Mouse (Mus musculus): ENCODE measurements at regions not wholly inside any gene's neighbourhood (a gene's known extent, or its start where the extent isn't known, plus 50 kb on each side); places are given as distances from the start of the nearest gene placed in this dataset.

GRCm38 (mm10) chr3:149625066-149625465 is 634.7 kb upstream of the Adgrl2 start:
- no peak for ATAC-seq (ENCODE audit: insufficient read depth)
- Histone ChIP-seq H3K4me2 (no peak overlapping the region), H3K9me3 (replicated peaks) (no peaks in the 10 kb centered on the region), H3K4me3 (replicated peaks) (no peak overlapping the region), H3K27me3 (no peaks in the 10 kb centered on the region), H3K36me3 (replicated peaks) (no peaks in the 10 kb centered on the region), H3K9ac (no peak overlapping the region), H3K4me1 (replicated peaks) (no peaks in the 10 kb centered on the region), H3K27ac (replicated peaks) (no peak overlapping the region)
- WGBS (ENCODE audit: insufficient replicate concordance) = 50% methylated on average over 3 of the region's 3 CpGs

DNA sequence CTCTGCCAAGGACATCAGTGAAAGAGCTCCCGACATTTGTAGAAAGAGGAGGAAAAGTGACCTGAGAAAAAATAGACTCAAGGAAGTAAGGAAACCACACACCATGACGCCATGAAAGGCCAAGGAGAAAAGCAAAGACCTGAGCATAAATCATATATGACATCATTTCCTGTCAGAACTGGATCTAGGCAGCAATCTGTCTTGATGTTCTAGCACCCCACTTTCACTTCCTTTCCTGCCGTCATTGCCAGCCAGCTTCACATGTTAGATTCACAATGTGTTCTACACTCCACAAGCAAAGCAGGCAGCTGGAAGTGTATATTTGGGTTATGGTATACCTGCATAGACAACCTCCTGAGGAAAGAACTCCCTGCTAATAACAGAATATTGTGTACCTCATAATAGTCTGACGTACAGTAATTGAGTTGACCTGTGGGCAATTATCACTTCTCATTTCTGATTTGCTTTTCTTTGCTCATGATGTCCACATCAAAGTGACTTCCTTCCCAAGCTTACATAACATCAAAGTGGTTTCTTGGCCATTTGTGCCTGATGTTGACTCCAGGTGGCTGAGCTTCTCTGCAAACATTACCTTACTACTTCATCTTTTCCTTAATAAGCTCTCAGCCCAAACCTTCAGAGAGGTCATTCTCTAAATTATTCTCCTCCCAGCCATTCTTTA is 633.6 kb upstream of the Adgrl2 start:
- H3K9ac ChIP-seq = no peak overlapping the region
- WGBS (ENCODE audit: insufficient replicate concordance) = 25% methylated on average over 4 of the region's 4 CpGs
- no peaks in the 10 kb centered on the region for H3K9me3 ChIP-seq (replicated peaks)
- no peaks in the 10 kb centered on the region for H3K36me3 ChIP-seq (replicated peaks)
- no peak overlapping the region for H3K4me3 ChIP-seq (replicated peaks)
- no peaks in the 10 kb centered on the region for H3K27me3 ChIP-seq
- H3K4me1 ChIP-seq (replicated peaks) = no peaks in the 10 kb centered on the region
- H3K4me2 ChIP-seq = no peak overlapping the region
- ATAC-seq (ENCODE audit: insufficient read depth) = no peak
- H3K27ac ChIP-seq (replicated peaks) = no peak overlapping the region

GRCm38 (mm10) chr3:149603865-149604264 is 613.5 kb upstream of the Adgrl2 start:
- Histone ChIP-seq H3K4me1 (replicated peaks) (no peaks in the 10 kb centered on the region), H3K36me3 (replicated peaks) (no peaks in the 10 kb centered on the region), H3K27me3 (no peaks in the 10 kb centered on the region), H3K9ac (no peak overlapping the region), H3K4me3 (replicated peaks) (no peak overlapping the region), H3K4me2 (no peak overlapping the region), H3K9me3 (replicated peaks) (no peaks in the 10 kb centered on the region), H3K27ac (replicated peaks) (no peak overlapping the region)
- no peak for ATAC-seq (ENCODE audit: insufficient read depth)
- WGBS (ENCODE audit: insufficient replicate concordance) = 62% methylated on average over 5 of the region's 5 CpGs

DNA sequence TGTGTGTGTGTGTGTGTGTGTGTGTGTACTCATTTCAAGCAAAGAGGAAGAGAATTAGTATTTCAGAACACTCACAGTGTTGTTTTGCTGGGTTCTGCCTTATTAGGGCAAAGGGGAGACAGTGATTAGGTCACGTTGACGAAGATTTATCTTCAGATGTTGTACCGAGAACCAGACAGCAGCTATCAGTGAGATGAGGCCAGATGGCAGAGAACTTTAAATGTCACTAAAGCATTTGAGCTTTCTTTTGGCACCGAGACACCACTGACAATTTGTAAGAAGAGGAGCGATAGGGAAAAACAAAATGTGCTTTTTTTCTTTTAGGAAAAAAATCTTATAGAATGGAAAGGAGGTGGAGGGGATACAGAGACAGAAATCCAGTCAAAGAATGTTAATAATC is 610.9 kb upstream of the Adgrl2 start:
- Histone ChIP-seq H3K4me1 (replicated peaks) (no peaks in the 10 kb centered on the region), H3K4me3 (replicated peaks) (no peak overlapping the region), H3K27ac (replicated peaks) (no peak overlapping the region), H3K9me3 (replicated peaks) (no peaks in the 10 kb centered on the region), H3K27me3 (no peaks in the 10 kb centered on the region), H3K4me2 (no peak overlapping the region), H3K9ac (no peak overlapping the region), H3K36me3 (replicated peaks) (no peaks in the 10 kb centered on the region)
- WGBS (ENCODE audit: insufficient replicate concordance) = 60% methylated on average over 5 of the region's 5 CpGs
- no peak for ATAC-seq (ENCODE audit: insufficient read depth)

- no peak overlapping the region for H3K27ac ChIP-seq (replicated peaks)
- ATAC-seq (ENCODE audit: insufficient read depth) = no peak
Observed at GRCm38 (mm10) chr3:149594470-149594869, 604.1 kb upstream of the Adgrl2 start.

GRCm38 (mm10) chr3:149585769-149586168 is 595.4 kb upstream of the Adgrl2 start:
- WGBS (ENCODE audit: insufficient replicate concordance) = 41% methylated on average over 2 of the region's 2 CpGs
- no peak overlapping the region for H3K4me3 ChIP-seq (replicated peaks)
- no peak overlapping the region for H3K4me2 ChIP-seq
- H3K4me1 ChIP-seq (replicated peaks) = no peaks in the 10 kb centered on the region
- no peaks in the 10 kb centered on the region for H3K9me3 ChIP-seq (replicated peaks)
- H3K27me3 ChIP-seq = no peaks in the 10 kb centered on the region
- no peaks in the 10 kb centered on the region for H3K36me3 ChIP-seq (replicated peaks)
- H3K9ac ChIP-seq = no peak overlapping the region
- no peak for ATAC-seq (ENCODE audit: insufficient read depth)
- no peak overlapping the region for H3K27ac ChIP-seq (replicated peaks)

More at GRCm38 (mm10) chr3:149594470-149594869, 604.1 kb upstream of the Adgrl2 start:
- Histone ChIP-seq H3K9ac (no peak overlapping the region), H3K27me3 (no peaks in the 10 kb centered on the region), H3K4me1 (replicated peaks) (no peaks in the 10 kb centered on the region), H3K36me3 (replicated peaks) (no peaks in the 10 kb centered on the region), H3K9me3 (replicated peaks) (no peaks in the 10 kb centered on the region), H3K4me2 (no peak overlapping the region), H3K4me3 (replicated peaks) (no peak overlapping the region)
- 46% methylated on average over 4 of the region's 4 CpGs for WGBS (ENCODE audit: insufficient replicate concordance)

DNA sequence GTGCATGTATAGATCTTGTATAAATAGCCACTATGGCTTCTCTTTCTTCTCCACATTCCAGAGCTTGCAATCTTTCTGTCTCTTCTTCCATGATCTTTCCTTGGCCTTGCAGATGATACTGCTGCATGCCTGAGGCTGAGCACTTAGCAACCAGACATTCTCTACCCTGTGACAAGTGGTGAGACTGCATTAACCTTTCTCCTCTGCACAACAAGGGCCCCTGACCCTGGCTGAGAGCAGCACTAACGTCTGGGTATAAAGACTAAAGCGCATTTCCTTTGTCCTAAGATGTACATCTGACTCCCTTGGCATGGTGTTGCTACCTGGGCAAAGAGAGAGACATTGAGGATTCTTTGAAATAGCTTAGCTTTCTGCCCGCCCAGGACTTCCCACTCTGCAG is 590.8 kb upstream of the Adgrl2 start:
- no peak for ATAC-seq (ENCODE audit: insufficient read depth)
- 63% methylated on average over 3 of the region's 3 CpGs for WGBS (ENCODE audit: insufficient replicate concordance)

GRCm38 (mm10) chr3:149575678-149576077 is 585.3 kb upstream of the Adgrl2 start:
- no peaks in the 10 kb centered on the region for H3K36me3 ChIP-seq (replicated peaks)
- 63% methylated on average over 3 of the region's 3 CpGs for WGBS (ENCODE audit: insufficient replicate concordance)
- no peaks in the 10 kb centered on the region for H3K27me3 ChIP-seq
- no peak overlapping the region for H3K9ac ChIP-seq
- H3K4me2 ChIP-seq = no peak overlapping the region
- H3K9me3 ChIP-seq (replicated peaks) = no peaks in the 10 kb centered on the region
- no peak overlapping the region for H3K27ac ChIP-seq (replicated peaks)
- H3K4me3 ChIP-seq (replicated peaks) = no peak overlapping the region
- no peaks in the 10 kb centered on the region for H3K4me1 ChIP-seq (replicated peaks)
- ATAC-seq (ENCODE audit: insufficient read depth) = no peak

More for the DNA sequence above, 590.8 kb upstream of the Adgrl2 start:
- H3K4me1 ChIP-seq (replicated peaks) = no peaks in the 10 kb centered on the region
- no peak overlapping the region for H3K27ac ChIP-seq (replicated peaks)
- no peaks in the 10 kb centered on the region for H3K27me3 ChIP-seq
- no peak overlapping the region for H3K9ac ChIP-seq
- no peaks in the 10 kb centered on the region for H3K9me3 ChIP-seq (replicated peaks)
- no peak overlapping the region for H3K4me2 ChIP-seq
- no peak overlapping the region for H3K4me3 ChIP-seq (replicated peaks)
- H3K36me3 ChIP-seq (replicated peaks) = no peaks in the 10 kb centered on the region

- WGBS (ENCODE audit: insufficient replicate concordance) = 52% methylated on average over 6 of the region's 6 CpGs
- H3K9me3 ChIP-seq (replicated peaks) = no peaks in the 10 kb centered on the region
- no peak overlapping the region for H3K9ac ChIP-seq
- no peaks in the 10 kb centered on the region for H3K27me3 ChIP-seq
- no peak overlapping the region for H3K27ac ChIP-seq (replicated peaks)
- no peak for ATAC-seq (ENCODE audit: insufficient read depth)
- no peaks in the 10 kb centered on the region for H3K4me1 ChIP-seq (replicated peaks)
- H3K4me2 ChIP-seq = no peak overlapping the region
- H3K4me3 ChIP-seq (replicated peaks) = no peak overlapping the region
- H3K36me3 ChIP-seq (replicated peaks) = no peaks in the 10 kb centered on the region
Observed at GRCm38 (mm10) chr3:149566853-149567252, 576.5 kb upstream of the Adgrl2 start.

GRCm38 (mm10) chr3:149550231-149550951 is 560.0 kb upstream of the Adgrl2 start:
- no peak for ATAC-seq (ENCODE audit: insufficient read depth)
- 65% methylated on average over 9 of the region's 9 CpGs for whole genome bisulfite sequencing (ENCODE audit: insufficient replicate concordance)
- H3K4me2 ChIP-seq = no peak overlapping the region

DNA sequence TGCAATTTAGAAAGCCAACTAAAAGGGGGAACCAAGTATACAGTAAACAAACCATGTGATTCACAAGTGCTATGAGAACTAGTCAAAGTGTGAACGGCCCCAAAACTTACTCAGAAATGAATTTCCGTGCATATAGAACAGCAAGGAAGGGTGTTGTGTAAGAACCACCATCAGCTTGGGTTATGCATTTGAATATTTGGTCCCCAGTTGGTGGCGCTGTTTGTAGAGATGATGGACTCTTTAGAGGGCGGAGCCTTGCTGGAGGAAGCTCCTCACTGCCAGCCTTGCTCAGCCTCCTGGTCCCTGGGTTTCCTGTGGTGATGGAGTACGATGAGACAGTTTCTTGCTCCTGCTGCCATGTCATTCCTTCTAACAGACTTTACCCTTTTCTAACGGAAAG is 556.7 kb upstream of the Adgrl2 start:
- no peaks in the 10 kb centered on the region for H3K27me3 ChIP-seq
- WGBS (ENCODE audit: insufficient replicate concordance) = 49% methylated on average over 6 of the region's 6 CpGs
- ATAC-seq (ENCODE audit: insufficient read depth) = no peak

More at GRCm38 (mm10) chr3:149550231-149550951, 560.0 kb upstream of the Adgrl2 start:
- Histone ChIP-seq H3K9ac (no peak overlapping the region), H3K27me3 (no peaks in the 10 kb centered on the region), H3K36me3 (replicated peaks) (no peaks in the 10 kb centered on the region), H3K9me3 (replicated peaks) (no peaks in the 10 kb centered on the region), H3K27ac (replicated peaks) (no peak overlapping the region), H3K4me3 (replicated peaks) (no peak overlapping the region), H3K4me1 (replicated peaks) (no peaks in the 10 kb centered on the region)

More for the DNA sequence above, 556.7 kb upstream of the Adgrl2 start:
- no peak overlapping the region for H3K4me2 ChIP-seq
- H3K9ac ChIP-seq = no peak overlapping the region
- no peaks in the 10 kb centered on the region for H3K9me3 ChIP-seq (replicated peaks)
- no peak overlapping the region for H3K27ac ChIP-seq (replicated peaks)
- no peaks in the 10 kb centered on the region for H3K36me3 ChIP-seq (replicated peaks)
- no peak overlapping the region for H3K4me3 ChIP-seq (replicated peaks)
- H3K4me1 ChIP-seq (replicated peaks) = no peaks in the 10 kb centered on the region
